Mouse (Mus musculus) megakaryocyte, embryonic 14.5 days (primary cell): ENCODE data around the gene Srp68. TPM values are rescaled to one million over a fixed set of nuclear protein-coding genes. Genes with fewer than 3 reads are reported as not detected.

Experiments used
- H3K27me3 ChIP-seq: replicated peaks from 2 replicates; pipeline ENCODE3; 2012; ENCODE audit warnings: inconsistent platforms
- H3K36me3 ChIP-seq: replicated peaks from 2 replicates; pipeline ENCODE3; 2012; ENCODE audit warnings: low read length, inconsistent platforms, mixed read lengths
- H3K4me1 ChIP-seq: 2 replicates; pipeline ENCODE4 v1.6.1; 2012; ENCODE audit warnings: inconsistent platforms
- H3K4me3 ChIP-seq: replicated peaks from 2 replicates; pipeline ENCODE3; 2012; ENCODE audit warnings: moderate library complexity, mild to moderate bottlenecking, inconsistent platforms
- H3K9me3 ChIP-seq: 2 replicates; pipeline ENCODE4 v1.6.1; 2012; ENCODE audit warnings: inconsistent platforms
- FLI1 ChIP-seq: IDR thresholded peaks from 2 replicates; pipeline ENCODE4 v1.6.1; 2012; ENCODE audit warnings: low read length, inconsistent platforms, mixed read lengths
- GATA1 ChIP-seq: IDR thresholded peaks from 3 replicates; pipeline ENCODE4 v1.6.1; 2012; ENCODE audit warnings: mixed read lengths, low read length, inconsistent platforms, borderline replicate concordance
- polyA plus RNA-seq: library from polyadenylated mRNA; stranded (reverse); fragments of >175 nt; gene quantifications from 2 replicates; pipeline ENCODE4 v1.2.3, GENCODE M21; 2012; ENCODE audit warnings: low replicate concordance; ENCODE audit not compliant: insufficient read depth

The Srp68 gene
- polyA plus RNA-seq, 1 experiment, result 34.1 TPM

DNA sequence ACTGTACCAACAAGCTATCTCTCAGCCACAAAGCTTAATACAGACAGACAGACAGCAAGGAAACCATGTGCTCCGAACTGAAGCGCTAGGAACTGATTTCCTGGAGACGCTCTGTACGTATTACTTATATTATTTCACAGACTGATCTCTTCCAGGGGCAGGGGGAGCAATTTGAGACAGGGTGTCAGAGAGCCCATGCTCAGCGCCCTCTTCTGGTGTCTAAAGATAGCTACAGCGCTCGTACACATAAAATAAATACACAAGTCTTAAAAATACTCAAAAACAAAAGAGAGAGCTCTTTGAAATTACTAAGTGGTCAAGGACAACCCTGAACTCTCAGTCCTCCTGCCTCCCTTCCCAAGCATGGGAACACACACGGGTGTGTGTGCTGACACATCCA is 6.4 kb downstream of the Srp68 start:
- Histone ChIP-seq H3K4me3 (no peak overlapping the region), H3K36me3 (peaks cover 97% of the 10 kb centered on the region), H3K27me3 (no peaks in the 10 kb centered on the region), H3K9me3 (no peaks in the 10 kb centered on the region), H3K4me1 (peaks cover 52% of the 10 kb centered on the region)
- TF ChIP-seq FLI1 (no peak), GATA1 (no peak)

DNA sequence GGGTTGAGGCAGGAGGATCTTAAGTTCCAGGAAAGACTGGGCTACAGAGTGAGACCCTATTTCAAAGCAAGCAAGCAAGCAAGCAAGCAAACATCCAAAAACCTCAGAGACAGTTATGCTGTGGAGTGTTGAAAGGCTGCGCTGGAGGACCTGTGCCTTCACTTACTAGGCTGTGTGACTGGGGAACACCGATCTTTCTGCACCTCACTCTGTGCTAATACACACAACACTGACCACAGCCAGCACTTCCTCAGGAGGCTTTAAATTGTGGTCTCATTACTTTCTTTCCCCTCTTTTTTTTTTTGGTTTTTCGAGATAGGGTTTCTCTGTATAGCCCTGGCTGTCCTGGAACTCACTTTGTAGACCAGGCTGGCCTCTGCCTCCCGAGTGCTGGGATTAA is 8.2 kb downstream of the Srp68 start:
- Histone ChIP-seq H3K9me3 (no peaks in the 10 kb centered on the region), H3K4me1 (peaks cover 35% of the 10 kb centered on the region), H3K27me3 (no peaks in the 10 kb centered on the region), H3K4me3 (no peak overlapping the region), H3K36me3 (peaks cover 99% of the 10 kb centered on the region)
- TF ChIP-seq FLI1 (no peak), GATA1 (no peak)

DNA sequence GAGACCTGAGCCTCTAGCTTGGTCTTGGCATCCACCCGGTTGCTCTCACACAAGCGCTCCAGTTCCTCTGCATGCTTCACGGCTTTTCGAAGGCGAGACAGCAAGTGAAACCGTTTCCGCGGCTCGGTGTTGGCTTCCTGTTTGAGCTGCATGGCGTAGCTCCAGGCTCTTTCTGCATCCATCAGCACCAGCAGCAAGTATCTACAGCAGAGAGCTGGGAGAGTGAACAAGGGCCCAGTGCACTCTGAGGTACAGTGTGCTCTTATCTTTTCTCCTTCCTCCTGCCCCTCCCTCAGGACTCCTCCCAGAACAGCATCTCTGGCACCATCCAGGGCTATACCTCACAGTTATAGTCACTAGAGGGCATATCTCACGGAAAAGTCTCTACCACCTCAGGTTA is 8.7 kb downstream of the Srp68 start:
- Histone ChIP-seq H3K36me3 (peaks cover 99% of the 10 kb centered on the region), H3K9me3 (no peaks in the 10 kb centered on the region), H3K4me3 (no peak overlapping the region), H3K4me1 (peaks cover 34% of the 10 kb centered on the region), H3K27me3 (no peaks in the 10 kb centered on the region)
- TF ChIP-seq GATA1 (no peak), FLI1 (no peak)

DNA sequence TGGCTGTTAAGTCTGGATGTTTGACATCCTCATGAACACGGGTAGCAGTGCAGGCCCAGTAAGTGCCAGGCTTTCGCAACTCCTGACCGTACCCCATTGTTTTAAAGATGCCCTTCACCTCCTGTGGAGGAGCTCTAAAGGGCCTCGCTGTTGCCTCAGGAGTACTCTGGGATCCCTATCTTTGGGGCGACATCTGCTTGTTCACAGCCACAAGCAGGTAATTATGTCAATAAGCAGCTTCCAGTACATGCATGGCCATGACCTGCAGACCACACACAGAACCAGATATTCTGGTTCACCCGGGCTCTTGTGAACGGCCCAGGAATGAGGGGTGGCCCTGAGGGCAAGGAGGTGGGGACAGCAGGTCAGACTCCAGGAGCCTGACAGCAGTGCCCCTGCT is 13.8 kb downstream of the Srp68 start:
- H3K36me3 ChIP-seq, result peaks cover 94% of the 10 kb centered on the region
- peaks cover 43% of the 10 kb centered on the region for H3K4me1 ChIP-seq
- H3K27me3 ChIP-seq, result no peaks in the 10 kb centered on the region
- H3K4me3 ChIP-seq, result no peak overlapping the region
- TF ChIP-seq FLI1 (no peak), GATA1 (no peak)
- H3K9me3 ChIP-seq, result no peaks in the 10 kb centered on the region

DNA sequence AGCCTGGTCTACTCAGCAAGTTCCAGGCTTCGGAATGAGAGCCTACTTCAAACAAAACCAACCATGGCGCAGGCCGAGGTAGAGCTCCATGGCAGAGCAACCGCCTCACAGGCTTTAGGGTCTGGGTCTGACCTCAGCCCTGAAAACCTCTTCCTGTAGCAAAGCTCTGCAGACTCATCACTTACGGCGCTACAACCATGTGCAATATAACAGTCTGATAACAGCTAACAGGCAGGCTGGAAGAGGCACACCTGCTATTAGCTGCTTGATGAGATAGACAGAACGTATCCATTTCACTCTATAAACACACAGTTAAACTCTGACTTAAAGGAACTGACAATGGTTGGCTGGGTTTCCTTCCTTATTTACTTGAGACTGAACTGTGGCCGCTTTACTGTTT is 14.6 kb downstream of the Srp68 start:
- TF ChIP-seq GATA1 (no peak), FLI1 (no peak)
- Histone ChIP-seq H3K4me3 (no peak overlapping the region), H3K4me1 (peaks cover 51% of the 10 kb centered on the region), H3K27me3 (no peaks in the 10 kb centered on the region), H3K36me3 (peaks cover 94% of the 10 kb centered on the region), H3K9me3 (no peaks in the 10 kb centered on the region)

DNA sequence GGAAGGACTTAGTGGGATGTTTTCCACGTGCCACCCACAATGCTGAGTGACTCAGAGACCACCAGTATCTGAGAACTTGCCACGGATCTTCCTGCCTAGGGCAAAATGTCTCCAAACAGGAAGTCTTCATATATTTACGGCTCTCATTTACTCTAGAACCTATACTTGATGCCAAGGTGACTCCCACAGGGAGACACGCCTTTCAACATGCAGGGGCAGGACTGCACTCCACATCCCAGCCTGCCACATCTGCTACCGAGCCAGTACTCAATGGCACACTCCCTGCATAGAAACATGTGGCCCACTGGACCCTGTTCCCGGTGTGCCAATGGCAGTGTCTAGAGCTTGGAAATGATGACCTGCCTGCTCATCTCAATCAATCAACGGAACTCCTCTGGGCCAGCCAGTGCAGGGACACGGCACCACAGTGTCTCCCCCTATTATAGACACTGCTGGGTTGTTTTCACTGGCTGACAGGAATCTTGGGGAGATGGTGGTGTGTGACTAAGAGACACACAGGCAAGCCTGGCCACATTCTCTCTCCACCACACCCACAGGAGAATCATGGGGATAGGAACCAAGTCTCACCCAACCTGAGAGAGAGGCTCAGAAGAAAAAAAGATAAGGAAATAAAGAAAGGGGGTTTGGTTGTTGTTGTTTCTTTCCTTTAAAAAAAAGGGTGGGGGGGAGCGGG is 17.9 kb downstream of the Srp68 start:
- Histone ChIP-seq H3K9me3 (no peaks in the 10 kb centered on the region), H3K36me3 (peaks cover 93% of the 10 kb centered on the region), H3K4me1 (peaks cover 63% of the 10 kb centered on the region), H3K4me3 (peak overlapping the region; percentile 24), H3K27me3 (no peaks in the 10 kb centered on the region)
- TF ChIP-seq FLI1, result no peak
- no peak for TF ChIP-seq GATA1

DNA sequence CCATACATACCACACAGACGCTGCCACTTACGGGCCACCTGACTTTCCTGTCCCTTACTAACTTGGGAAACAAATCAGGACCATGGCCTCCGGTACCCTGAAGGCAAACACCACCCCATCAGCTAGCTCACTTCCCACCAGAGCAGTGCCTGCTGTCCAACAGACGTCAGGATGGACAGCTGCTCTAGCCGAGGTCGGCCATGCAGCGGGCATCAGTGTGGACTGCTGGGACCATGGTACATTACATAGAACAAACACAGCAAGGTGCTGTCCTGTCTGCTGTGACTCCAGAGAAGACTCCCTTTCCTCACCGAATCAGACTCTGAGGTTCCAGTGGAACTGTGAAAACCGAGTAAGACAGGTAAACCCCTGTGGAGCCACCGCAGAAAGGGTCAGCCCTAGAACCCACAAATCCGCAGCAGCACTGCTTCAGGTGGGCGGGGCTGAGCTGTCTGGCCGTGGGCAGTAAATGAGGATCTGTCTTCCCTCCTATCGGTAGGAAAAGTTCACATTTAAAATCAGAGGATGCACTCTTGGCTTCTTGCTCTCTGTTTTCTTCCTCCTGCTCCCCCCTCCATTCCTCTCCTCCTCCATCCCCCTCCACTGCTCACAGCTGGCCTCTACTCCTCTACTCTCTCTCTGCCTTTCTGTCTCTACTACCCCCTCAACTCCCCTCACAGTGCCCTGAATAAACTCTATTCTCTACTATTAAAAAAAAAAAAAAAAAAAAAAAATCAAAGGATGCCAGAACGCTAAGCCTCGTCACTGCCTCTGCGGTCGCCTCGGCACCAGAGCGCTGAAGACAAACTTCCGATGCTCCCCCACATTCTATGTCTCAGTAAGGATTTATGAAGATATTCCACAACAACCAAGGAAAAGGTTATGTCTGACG is 18.7 kb downstream of the Srp68 start:
- TF ChIP-seq FLI1 (no peak), GATA1 (no peak)
- Histone ChIP-seq H3K36me3 (peaks cover 93% of the 10 kb centered on the region), H3K4me1 (peaks cover 59% of the 10 kb centered on the region), H3K27me3 (no peaks in the 10 kb centered on the region), H3K4me3 (peak overlapping the region; percentile 86), H3K9me3 (no peaks in the 10 kb centered on the region)

DNA sequence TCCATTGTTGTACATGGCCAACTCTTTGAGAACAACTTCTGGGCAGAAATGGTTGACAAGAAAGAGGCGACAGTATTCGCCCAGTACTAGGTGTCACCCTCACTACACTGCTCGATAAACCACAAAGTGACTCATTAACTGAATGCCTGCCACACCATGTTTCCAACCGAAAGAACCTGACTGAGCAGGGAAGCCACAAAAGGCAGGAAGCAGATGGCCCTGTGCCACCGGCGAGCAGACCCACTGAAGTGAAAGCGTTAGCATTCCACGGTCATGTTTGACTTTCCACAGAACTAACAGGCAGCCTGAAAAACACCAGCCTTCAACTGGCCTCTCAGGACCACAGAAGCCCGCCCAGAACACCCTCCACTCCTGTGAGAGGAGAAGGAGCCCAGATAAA is 19.4 kb downstream of the Srp68 start:
- Histone ChIP-seq H3K9me3 (no peaks in the 10 kb centered on the region), H3K4me3 (peak overlapping the region; percentile 86), H3K27me3 (no peaks in the 10 kb centered on the region), H3K36me3 (peaks cover 93% of the 10 kb centered on the region), H3K4me1 (peaks cover 54% of the 10 kb centered on the region)
- TF ChIP-seq FLI1, result no peak
- TF ChIP-seq GATA1, result no peak

DNA sequence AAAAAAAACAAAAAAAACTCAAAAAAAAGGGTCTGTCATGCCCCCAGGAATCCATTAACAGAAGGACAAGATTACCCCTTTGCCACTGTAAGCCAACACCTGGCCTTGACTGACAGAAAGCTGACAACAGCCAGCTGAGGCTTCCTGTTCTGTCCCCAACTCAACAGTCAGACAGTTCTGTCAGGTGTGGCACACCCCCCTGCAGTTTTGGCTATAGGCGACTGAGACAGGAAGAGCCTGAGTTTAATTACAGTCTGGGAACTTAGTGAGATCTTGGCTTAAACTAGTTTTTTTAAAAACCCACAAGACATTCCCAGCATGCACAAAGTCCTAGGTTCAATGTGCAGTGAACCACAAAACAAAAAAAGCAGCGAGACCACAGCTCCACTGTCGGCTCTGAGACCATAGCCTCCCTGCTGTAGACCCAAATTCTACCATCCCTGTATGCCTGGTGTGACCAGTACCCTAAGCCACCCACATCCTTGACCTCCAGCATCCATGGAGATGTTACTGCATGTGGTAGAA is 20.9 kb downstream of the Srp68 start:
- TF ChIP-seq FLI1 (no peak), GATA1 (no peak)
- H3K36me3 ChIP-seq, result peaks cover 93% of the 10 kb centered on the region

DNA sequence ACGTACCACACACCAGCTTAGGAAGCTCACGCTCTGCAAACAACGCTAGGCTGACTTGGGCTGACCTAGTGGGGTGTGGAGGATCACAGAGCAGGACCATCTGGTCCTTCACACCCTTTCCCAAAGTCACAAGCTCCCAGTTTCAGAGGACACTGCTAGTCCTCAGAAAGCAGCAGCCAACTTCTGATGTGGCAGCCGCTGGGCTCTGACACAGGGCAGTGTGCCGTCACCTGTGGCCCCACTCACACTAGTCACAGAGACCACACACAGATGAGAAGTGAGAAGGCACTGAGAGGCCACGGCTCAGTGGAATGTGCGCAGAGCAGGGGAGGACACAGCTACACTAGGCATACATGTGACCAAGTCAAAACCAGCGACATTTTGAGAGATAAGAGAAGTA is 23.1 kb downstream of the Srp68 start:
- H3K4me1 ChIP-seq, result peaks cover 27% of the 10 kb centered on the region
- H3K9me3 ChIP-seq, result no peaks in the 10 kb centered on the region
- no peak overlapping the region for H3K4me3 ChIP-seq
- peaks cover 98% of the 10 kb centered on the region for H3K36me3 ChIP-seq
- TF ChIP-seq GATA1 (no peak), FLI1 (no peak)
- no peaks in the 10 kb centered on the region for H3K27me3 ChIP-seq

More for the DNA sequence above, 20.9 kb downstream of the Srp68 start:
- Histone ChIP-seq H3K4me1 (peaks cover 49% of the 10 kb centered on the region), H3K9me3 (no peaks in the 10 kb centered on the region), H3K4me3 (no peak overlapping the region), H3K27me3 (no peaks in the 10 kb centered on the region)
